Mouse (Mus musculus) urinary bladder, postnatal 10 days (tissue): ENCODE results near the gene Abca8a.

Source experiments
- DNase-seq: peaks from one replicate; pipeline ENCODE4 v3.0.0; 2022; ENCODE audit warnings: low spot score

Gene Abca8a

GRCm38 (mm10) chr11:110095858-110096257 lies at the start of gene Abca8a:
Abca8a (minus strand) TSS chr11:110095978.
- no peak for DNase-seq

- no peak for DNase-seq
Measured at GRCm38 (mm10) chr11:110145421-110145820, 49.6 kb upstream of the Abca8a start.

DNA sequence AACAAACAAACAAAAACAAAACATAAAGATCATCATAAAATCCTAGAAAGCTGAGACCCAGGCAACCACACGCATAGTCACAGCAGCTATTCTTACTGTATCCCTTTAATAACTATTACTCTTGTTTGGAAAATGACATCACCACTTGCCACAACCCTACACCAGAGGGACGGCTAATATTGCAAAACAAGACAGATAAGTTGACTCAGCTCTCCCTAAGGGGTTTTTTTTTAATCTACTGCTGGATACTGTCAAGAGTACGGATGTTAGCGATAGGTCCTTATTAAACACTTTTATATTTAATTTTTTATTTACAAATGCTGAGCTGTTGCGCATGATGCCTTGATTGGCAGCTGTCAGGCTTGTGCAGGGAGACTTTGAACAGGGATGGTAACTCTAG lies 35.0 kb upstream of the Abca8a start:
- no peak for DNase-seq

GRCm38 (mm10) chr11:110111137-110111536 lies 15.4 kb upstream of the Abca8a start:
- DNase-seq = no peak

GRCm38 (mm10) chr11:110101437-110101836 lies 5.7 kb upstream of the Abca8a start:
- DNase-seq = no peak

- DNase-seq = no peak
Measured at GRCm38 (mm10) chr11:110098901-110099300, 3.1 kb upstream of the Abca8a start.

- DNase-seq = no peak
Measured at GRCm38 (mm10) chr11:110097465-110097864, 1.7 kb upstream of the Abca8a start.

- DNase-seq = no peak
Measured at GRCm38 (mm10) chr11:110094846-110095380, 865 bp downstream of the Abca8a start.

GRCm38 (mm10) chr11:110094236-110094635 lies 1.5 kb downstream of the Abca8a start:
- DNase-seq = no peak

GRCm38 (mm10) chr11:110091328-110091727 lies 4.5 kb downstream of the Abca8a start:
- no peak for DNase-seq

- no peak for DNase-seq
Measured at GRCm38 (mm10) chr11:110072158-110072557, 23.6 kb downstream of the Abca8a start.

- no peak for DNase-seq
Measured at GRCm38 (mm10) chr11:110061032-110061431, 34.7 kb downstream of the Abca8a start.

- DNase-seq = no peak
Measured at GRCm38 (mm10) chr11:110060127-110060526, 35.7 kb downstream of the Abca8a start.

DNA sequence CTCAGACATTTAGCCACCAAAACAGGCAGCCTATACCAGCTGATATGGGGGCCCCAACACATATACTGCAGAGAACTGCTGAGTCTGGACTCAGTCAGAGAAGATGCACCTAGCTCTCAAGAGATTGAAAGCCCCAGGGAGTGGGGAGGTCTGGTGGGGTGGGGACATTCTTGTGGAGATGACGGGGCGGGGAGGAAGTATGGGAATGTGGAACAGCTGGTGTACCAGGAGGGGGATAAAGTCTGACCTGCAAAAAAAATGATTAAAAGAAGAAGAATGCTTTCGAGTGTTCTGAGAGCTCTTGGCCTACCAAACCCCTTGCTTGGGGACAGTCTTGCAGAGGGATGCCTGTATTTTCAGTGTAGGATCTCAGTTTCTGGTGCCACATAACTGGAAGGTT lies 42.1 kb downstream of the Abca8a start:
- DNase-seq = no peak

GRCm38 (mm10) chr11:110037795-110038194 lies 58.0 kb downstream of the Abca8a start:
- no peak for DNase-seq

GRCm38 (mm10) chr11:110028913-110029695 lies 66.7 kb downstream of the Abca8a start:
- no peak for DNase-seq

GRCm38 (mm10) chr11:110010836-110011546 lies 84.8 kb downstream of the Abca8a start:
- no peak for DNase-seq

DNA sequence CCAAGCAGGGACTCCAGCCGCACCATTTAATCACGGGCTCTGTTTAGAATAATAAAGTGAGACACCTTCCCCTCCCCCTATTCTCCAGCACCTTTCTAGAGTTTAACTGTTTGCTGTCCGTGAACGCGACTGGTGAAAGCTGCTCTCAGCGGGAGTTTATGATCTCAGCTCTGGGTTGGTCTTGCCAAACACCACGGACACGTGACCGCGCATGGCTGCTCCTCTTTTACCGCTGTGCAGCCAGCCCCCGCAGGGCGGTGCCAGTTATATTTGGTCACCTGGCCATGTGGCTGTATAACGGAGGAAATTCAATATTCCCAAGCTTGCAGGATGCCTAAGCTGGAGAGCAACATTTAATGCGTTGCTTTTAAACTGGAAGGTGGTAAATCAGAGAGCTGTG lies 100.2 kb downstream of the Abca8a start, which contains the start of gene Abca8b:
Gene Abca8b (minus strand): TSS at position 222 of the 400 bp plus-strand sequence.
- no peak for DNase-seq

DNA sequence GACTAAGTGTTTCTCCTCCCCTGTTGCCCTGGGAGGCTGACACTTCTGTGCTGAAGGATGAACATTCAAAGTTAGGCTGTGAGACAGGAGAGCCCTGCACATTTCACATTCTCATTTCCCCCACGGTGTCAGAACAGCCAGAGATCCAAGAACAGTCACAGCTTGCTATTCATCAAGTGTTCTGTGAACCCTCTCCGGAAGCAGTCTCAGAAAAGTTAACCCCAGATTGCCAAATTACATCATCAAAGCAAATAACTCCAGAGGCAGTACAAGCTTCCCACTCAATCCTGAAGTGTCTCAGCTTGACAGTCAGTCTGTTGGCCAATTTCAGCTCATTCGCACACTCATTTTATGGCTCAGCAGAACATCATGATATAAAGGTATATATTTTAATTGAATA lies 100.8 kb downstream of the Abca8a start:
- DNase-seq = no peak

DNA sequence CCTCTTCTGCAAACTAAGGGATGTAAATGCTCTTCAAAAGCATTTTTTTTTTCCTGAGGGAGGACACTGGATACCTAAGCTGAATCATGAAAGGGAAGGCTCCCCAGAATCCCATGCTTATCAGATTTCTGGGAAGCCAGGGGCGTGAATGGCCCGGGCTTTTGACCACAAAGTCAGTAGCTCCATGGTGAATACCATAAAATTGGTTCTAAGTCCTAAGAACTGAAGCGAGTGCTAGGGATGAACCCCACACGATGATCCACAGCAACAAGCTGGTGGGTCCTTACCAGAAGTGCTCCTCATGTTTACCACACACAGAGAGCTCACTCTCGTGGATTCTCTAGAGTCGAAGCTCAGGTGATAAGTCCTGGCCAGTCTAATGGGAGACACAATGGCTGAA lies 101.8 kb downstream of the Abca8a start:
- DNase-seq = no peak

DNA sequence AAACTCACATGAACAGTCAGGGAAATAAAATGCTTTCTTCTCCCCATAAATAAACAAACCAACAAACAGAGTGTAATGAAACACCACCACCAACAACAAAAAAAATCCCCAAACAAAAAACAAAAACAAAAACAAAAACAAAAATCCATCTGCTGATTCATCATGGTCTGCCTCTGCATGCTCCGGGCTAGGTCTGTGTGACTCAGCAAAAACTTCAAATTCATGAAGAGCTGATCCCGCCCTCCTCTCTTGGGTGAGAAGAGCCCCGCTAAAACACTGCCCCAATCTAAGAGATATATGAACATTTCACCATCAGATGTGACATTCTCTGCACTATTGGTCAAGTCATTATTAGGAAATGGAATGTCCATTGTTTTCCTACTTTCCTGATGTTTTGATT lies 104.5 kb downstream of the Abca8a start:
- DNase-seq = no peak

DNA sequence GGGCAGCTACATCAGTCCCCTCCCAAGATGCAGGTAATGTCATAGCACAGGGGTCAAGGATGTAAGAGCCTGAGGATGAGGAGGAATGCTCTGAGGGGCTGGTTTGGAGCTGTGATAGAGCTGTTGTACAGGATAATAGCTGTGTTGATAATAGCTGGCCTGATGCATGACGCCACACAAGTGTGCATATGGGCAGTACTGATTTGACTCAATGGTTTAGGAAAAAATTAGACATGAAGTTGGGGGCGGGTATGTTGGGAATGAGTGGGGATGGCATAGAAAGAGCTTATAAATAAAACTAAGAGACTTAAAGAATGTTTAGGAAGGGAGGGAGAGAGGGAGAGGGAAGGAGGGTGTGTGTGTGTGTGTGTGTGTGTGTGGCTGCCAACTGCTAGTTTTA lies 105.5 kb downstream of the Abca8a start:
- no peak for DNase-seq

DNA sequence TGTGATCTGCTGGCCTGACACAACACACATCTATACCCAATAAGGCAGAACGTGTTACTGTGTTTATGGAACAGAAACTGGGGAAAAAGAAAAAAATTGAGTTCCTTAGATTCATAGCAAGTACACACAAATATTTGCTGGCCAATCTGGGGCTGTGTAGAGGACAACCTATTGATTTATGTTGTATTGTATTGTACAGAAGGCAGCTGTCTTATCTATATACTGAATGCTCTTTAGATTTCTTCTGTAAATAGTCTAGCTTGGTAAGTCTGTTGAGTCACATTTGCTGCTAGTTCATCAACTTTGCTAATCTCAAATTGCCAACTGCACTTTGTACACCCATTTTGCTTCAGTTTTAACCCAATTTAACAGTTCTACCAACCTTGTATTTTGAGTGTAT lies 107.6 kb downstream of the Abca8a start:
- DNase-seq = no peak
